Mouse (Mus musculus) hindbrain, embryonic 16.5 days (tissue): ENCODE measurements at regions not wholly inside any gene's neighbourhood (a gene's known extent, or its start where the extent isn't known, plus 50 kb on each side); places are given as distances from the start of the nearest gene placed in this dataset.

Experiments used
- ATAC-seq: fragments of 200-750 bp; cut with Nextera tagmentation; 2 replicates; pipeline ENCODE4 v1.8.0; 2017; ENCODE audit warnings: moderate TSS enrichment, moderate library complexity
- H3K27ac ChIP-seq: fragments of 300-500 bp; sonication (generic); 2 replicates; pipeline ENCODE4 v1.5.1; 2014; ENCODE audit warnings: low read depth, mild to moderate bottlenecking, control low read depth, low read length, moderate library complexity
- H3K27me3 ChIP-seq: fragments of 300-500 bp; sonication (generic); replicated peaks from 2 replicates; pipeline ENCODE4 v1.6.1; 2014; ENCODE audit warnings: low read length; ENCODE audit not compliant: control insufficient read depth, insufficient read depth
- H3K36me3 ChIP-seq: fragments of 300-500 bp; sonication (generic); 2 replicates; pipeline ENCODE4 v1.6.1; 2014; ENCODE audit warnings: mild to moderate bottlenecking, low read length, moderate library complexity, mixed read lengths; ENCODE audit not compliant: control insufficient read depth, insufficient read depth
- H3K4me1 ChIP-seq: fragments of 300-500 bp; sonication (generic); 2 replicates; pipeline ENCODE4 v1.6.1; 2014; ENCODE audit warnings: low read depth, low read length; ENCODE audit not compliant: control insufficient read depth, insufficient read depth
- H3K4me2 ChIP-seq: fragments of 300-500 bp; sonication (generic); 2 replicates; pipeline ENCODE4 v1.6.1; 2014; ENCODE audit warnings: mild to moderate bottlenecking, low read length, control low read depth, moderate library complexity
- H3K4me3 ChIP-seq: fragments of 300-500 bp; sonication (generic); 2 replicates; pipeline ENCODE4 v1.5.1; 2014; ENCODE audit warnings: mild to moderate bottlenecking, low read length, control low read depth, moderate library complexity
- H3K9ac ChIP-seq: fragments of 300-500 bp; sonication (generic); 2 replicates; pipeline ENCODE4 v1.6.1; 2014; ENCODE audit warnings: low read depth, mild to moderate bottlenecking, control low read depth, low read length, moderate library complexity
- H3K9me3 ChIP-seq: fragments of 300-500 bp; sonication (generic); 2 replicates; pipeline ENCODE4 v1.6.1; 2014; ENCODE audit warnings: mild to moderate bottlenecking, low read length, moderate library complexity; ENCODE audit not compliant: control insufficient read depth
- WGBS: fragments of 180-500 bp; shearing (Covaris S2); extraction: QIAGEN DNeasy Blood & Tissue Kit; methylation state at CpG from one replicate; pipeline ENCODE4 v1.1.7; 2014; 5-methylcytosine and 5-hydroxymethylcytosine counted together

DNA sequence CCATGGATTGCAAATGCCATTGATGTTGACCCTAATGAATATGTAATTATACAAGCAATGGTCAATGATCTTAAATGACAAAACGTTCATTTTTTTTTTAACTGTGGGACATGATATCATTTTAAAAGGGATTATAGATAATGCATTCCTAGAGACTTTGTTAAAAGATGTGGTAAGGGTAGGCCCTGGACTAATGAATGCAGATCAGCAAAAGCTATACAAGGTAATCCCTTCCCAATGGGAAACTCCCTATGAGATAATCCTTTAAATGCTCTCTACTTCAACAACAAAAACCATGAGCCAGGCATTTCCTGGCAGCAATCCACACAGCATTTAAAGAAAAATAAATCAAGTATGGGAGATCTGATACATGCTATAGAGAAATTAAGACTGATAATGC, 353.3 kb upstream of the Cdh12 start:
- Histone ChIP-seq H3K4me1 (no peaks in the 10 kb centered on the region), H3K27me3 (no peaks in the 10 kb centered on the region), H3K4me3 (no peak overlapping the region), H3K9ac (no peak overlapping the region), H3K27ac (no peak overlapping the region), H3K36me3 (no peaks in the 10 kb centered on the region), H3K9me3 (no peaks in the 10 kb centered on the region), H3K4me2 (no peak overlapping the region)
- no peak for ATAC-seq
- 71% methylated on average over 1 of the region's 1 CpGs for WGBS

GRCm38 (mm10) chr15:20119518-20119917, 329.5 kb upstream of the Cdh12 start:
- no peak overlapping the region for H3K9ac ChIP-seq
- no peaks in the 10 kb centered on the region for H3K36me3 ChIP-seq
- no peak overlapping the region for H3K27ac ChIP-seq
- 89% methylated on average over 2 of the region's 2 CpGs for WGBS
- no peak overlapping the region for H3K4me3 ChIP-seq
- H3K9me3 ChIP-seq: no peaks in the 10 kb centered on the region
- no peak for ATAC-seq
- no peaks in the 10 kb centered on the region for H3K4me1 ChIP-seq
- no peak overlapping the region for H3K4me2 ChIP-seq
- H3K27me3 ChIP-seq: no peaks in the 10 kb centered on the region

- H3K9ac ChIP-seq: no peak overlapping the region
- H3K36me3 ChIP-seq: no peaks in the 10 kb centered on the region
- H3K4me1 ChIP-seq: no peaks in the 10 kb centered on the region
- no peaks in the 10 kb centered on the region for H3K9me3 ChIP-seq
- peak; percentile 71; the same call in 1 of the 2 replicates for ATAC-seq
- H3K4me2 ChIP-seq: no peak overlapping the region
- H3K4me3 ChIP-seq: no peak overlapping the region
- H3K27ac ChIP-seq: no peak overlapping the region
- WGBS: 35% methylated on average over 3 of the region's 3 CpGs
- H3K27me3 ChIP-seq: no peaks in the 10 kb centered on the region
Observed at GRCm38 (mm10) chr15:20123586-20123985, 325.5 kb upstream of the Cdh12 start.

GRCm38 (mm10) chr15:20135893-20136570, 313.0 kb upstream of the Cdh12 start:
- H3K9ac ChIP-seq: no peak overlapping the region
- no peaks in the 10 kb centered on the region for H3K9me3 ChIP-seq
- no peak overlapping the region for H3K4me3 ChIP-seq
- no peaks in the 10 kb centered on the region for H3K36me3 ChIP-seq
- H3K4me2 ChIP-seq: no peak overlapping the region
- H3K27me3 ChIP-seq: no peaks in the 10 kb centered on the region
- H3K27ac ChIP-seq: no peak overlapping the region
- no peak for ATAC-seq
- 68% methylated on average over 3 of the region's 3 CpGs for WGBS
- no peaks in the 10 kb centered on the region for H3K4me1 ChIP-seq

DNA sequence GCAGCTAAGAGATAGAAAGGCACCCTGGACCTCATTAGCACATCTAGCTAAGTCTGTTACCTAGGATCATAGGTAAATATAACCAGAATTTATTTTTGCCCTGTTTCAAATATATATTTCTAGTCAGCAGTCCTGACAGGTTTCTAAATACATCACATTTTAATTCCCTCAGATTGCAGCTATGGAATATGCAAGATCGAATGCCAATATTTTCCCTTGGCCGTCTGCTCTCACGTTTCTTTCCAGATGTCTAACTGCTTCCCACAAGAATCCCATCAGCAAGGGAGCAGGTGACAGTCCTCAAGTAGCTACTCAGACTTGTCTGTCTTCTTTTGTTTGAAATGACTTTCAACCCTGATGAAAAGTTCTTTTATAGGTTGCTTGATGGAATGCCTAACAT, 297.2 kb upstream of the Cdh12 start:
- H3K9me3 ChIP-seq: no peaks in the 10 kb centered on the region
- H3K4me2 ChIP-seq: no peak overlapping the region
- H3K9ac ChIP-seq: no peak overlapping the region
- 81% methylated on average over 3 of the region's 3 CpGs for WGBS
- H3K4me1 ChIP-seq: no peaks in the 10 kb centered on the region
- no peak for ATAC-seq
- no peak overlapping the region for H3K27ac ChIP-seq
- H3K27me3 ChIP-seq: no peaks in the 10 kb centered on the region
- no peaks in the 10 kb centered on the region for H3K36me3 ChIP-seq
- H3K4me3 ChIP-seq: no peak overlapping the region
